Mouse (Mus musculus) stomach, postnatal 0 days (tissue): Measurements from ENCODE around the gene Psg23. TPM values are rescaled to one million over a fixed set of nuclear protein-coding genes. Genes with fewer than 3 reads are reported as not detected.
"Not testable (repeated sequence)": the region's sequence is repeated elsewhere in the genome, so short reads cannot be mapped to it uniquely, and the experiment has no call there.

Experiments used
- ATAC-seq: fragments of 200-750 bp; cut with Nextera tagmentation; 2 replicates; pipeline ENCODE4 v1.8.0; 2017; ENCODE audit not compliant: low FRiP score, low TSS enrichment
- DNase-seq: peaks from one replicate; pipeline ENCODE4 v3.0.0-alpha.2; 2016; ENCODE audit warnings: low spot score
- H3K27ac ChIP-seq: fragments of 300-500 bp; sonication (generic); replicated peaks from 2 replicates; pipeline ENCODE4 v1.5.1; 2014; ENCODE audit warnings: mild to moderate bottlenecking, control low read depth
- H3K27me3 ChIP-seq: fragments of 300-500 bp; sonication (generic); 2 replicates; pipeline ENCODE4 v1.6.1; 2014; ENCODE audit warnings: low read length; ENCODE audit not compliant: control insufficient read depth, insufficient read depth
- H3K36me3 ChIP-seq: fragments of 300-500 bp; sonication (generic); 2 replicates; pipeline ENCODE4 v1.6.1; 2014; ENCODE audit warnings: low read length, mixed read lengths; ENCODE audit not compliant: control insufficient read depth, insufficient read depth
- H3K4me1 ChIP-seq: fragments of 300-500 bp; sonication (generic); replicated peaks from 2 replicates; pipeline ENCODE4 v1.6.1; 2014; ENCODE audit warnings: antibody characterized with exemption; ENCODE audit not compliant: control insufficient read depth, insufficient read depth
- H3K4me2 ChIP-seq: fragments of 300-500 bp; sonication (generic); replicated peaks from 2 replicates; pipeline ENCODE4 v1.6.1; 2014; ENCODE audit warnings: low read depth, mild to moderate bottlenecking, control low read depth, moderate library complexity
- H3K4me3 ChIP-seq: fragments of 300-500 bp; sonication (generic); 2 replicates; pipeline ENCODE4 v1.5.1; 2014; ENCODE audit warnings: low read depth, low read length, control low read depth
- H3K9ac ChIP-seq: fragments of 300-500 bp; sonication (generic); 2 replicates; pipeline ENCODE4 v1.6.1; 2014; ENCODE audit warnings: mild to moderate bottlenecking, low read length, control low read depth, mixed read lengths
- H3K9me3 ChIP-seq: fragments of 300-500 bp; sonication (generic); 2 replicates; pipeline ENCODE4 v1.6.1; 2016; ENCODE audit warnings: low read length; ENCODE audit not compliant: control insufficient read depth
- CTCF ChIP-seq: IDR thresholded peaks from 2 replicates; pipeline ENCODE4 v1.5.1; 2016; ENCODE audit warnings: antibody characterized with exemption, low read depth, mild to moderate bottlenecking, moderate library complexity
- EP300 ChIP-seq: optimal IDR thresholded peaks from 2 replicates; pipeline ENCODE3; 2016; ENCODE audit warnings: antibody characterized with exemption
- WGBS: fragments of 180-500 bp; shearing (Covaris S2); extraction: QIAGEN DNeasy Blood & Tissue Kit; methylation state at CpG from one replicate; pipeline ENCODE4 v1.1.7; 2014; 5-methylcytosine and 5-hydroxymethylcytosine counted together
- polyA plus RNA-seq: library from polyadenylated mRNA; unstranded; fragments of >200 nt; fragmentation: Nextera tagmentation; extraction: Ambion mirVana; gene quantifications from 2 replicates; pipeline ENCODE4 v1.2.1, GENCODE M21; 2015

Gene Psg23
- not detected in 2 replicates for polyA plus RNA-seq

GRCm38 (mm10) chr7:18616401-18616800 is at the start of gene Psg23:
Gene Psg23, minus strand, starts transcription at chr7:18616501.
- not testable (repeated sequence) for H3K27ac ChIP-seq, H3K4me2 ChIP-seq, H3K4me3 ChIP-seq, H3K9me3 ChIP-seq, DNase-seq, H3K9ac ChIP-seq, H3K27me3 ChIP-seq, H3K4me1 ChIP-seq, H3K36me3 ChIP-seq, ATAC-seq
- 33% methylated on average over 1 of the region's 2 CpGs for WGBS

GRCm38 (mm10) chr7:18656625-18657024 is 40.3 kb upstream of the Psg23 start, which contains the start of gene Psg21:
Gene Psg21, minus strand, starts transcription at chr7:18656725.
- H3K4me3 ChIP-seq, H3K9me3 ChIP-seq, H3K27me3 ChIP-seq, H3K27ac ChIP-seq, H3K4me2 ChIP-seq, DNase-seq, H3K36me3 ChIP-seq, ATAC-seq, H3K9ac ChIP-seq, H3K4me1 ChIP-seq: not testable (repeated sequence)
- WGBS: 20% methylated on average over 1 of the region's 2 CpGs

- H3K27me3 ChIP-seq, H3K9ac ChIP-seq, DNase-seq, H3K4me3 ChIP-seq, ATAC-seq, H3K9me3 ChIP-seq, H3K4me2 ChIP-seq, H3K36me3 ChIP-seq, H3K27ac ChIP-seq, H3K4me1 ChIP-seq: not testable (repeated sequence)
- WGBS: 70% methylated on average over 8 of the region's 8 CpGs
Measured at GRCm38 (mm10) chr7:18626921-18627320, 10.6 kb upstream of the Psg23 start.

- H3K27me3 ChIP-seq: no peaks in the 10 kb centered on the region
- H3K9me3 ChIP-seq: no peaks in the 10 kb centered on the region
- no peak for DNase-seq
- H3K27ac ChIP-seq: no peak within 1 kb of the TSS
- ATAC-seq: no peak
- H3K4me3 ChIP-seq: no peak within 1 kb of the TSS
- H3K9ac ChIP-seq: no peak within 1 kb of the TSS
- 82% methylated on average over 3 of the region's 3 CpGs for whole genome bisulfite sequencing
- H3K4me1 ChIP-seq: no peaks in the 10 kb centered on the region
- no peak within 1 kb of the TSS for H3K4me2 ChIP-seq
- no peak for TF ChIP-seq EP300
- TF ChIP-seq CTCF: no peak
- H3K36me3 ChIP-seq: no peaks in the 10 kb centered on the region
Measured at GRCm38 (mm10) chr7:18567205-18567604, 49.1 kb downstream of the Psg23 start, which contains the start of gene Psg27. Gene Psg27, minus strand, starts transcription at chr7:18567305.

- Histone ChIP-seq H3K4me3 (no peak overlapping the region), H3K27ac (no peak overlapping the region), H3K27me3 (no peaks in the 10 kb centered on the region), H3K4me2 (no peak overlapping the region), H3K4me1 (no peaks in the 10 kb centered on the region), H3K36me3 (no peaks in the 10 kb centered on the region), H3K9ac (no peak overlapping the region), H3K9me3 (no peaks in the 10 kb centered on the region)
- DNase-seq (no peak), ATAC-seq (no peak)
- TF ChIP-seq CTCF (no peak), EP300 (no peak)
Measured at GRCm38 (mm10) chr7:18559850-18560249, 56.5 kb downstream of the Psg23 start.

Other genes starting within 250 kb of the Psg23 start
- not detected in 2 replicates for gene Psg28, start 184.5 kb downstream of the Psg23 start, polyA plus RNA-seq
- gene Psg26, start 132.3 kb downstream of the Psg23 start, polyA plus RNA-seq: not detected in 2 replicates
- gene Psg25, start 84.2 kb downstream of the Psg23 start, polyA plus RNA-seq: not detected in 2 replicates
- not detected in 2 replicates for gene Psg27, start 49.2 kb downstream of the Psg23 start, polyA plus RNA-seq
- gene Psg21, start 40.2 kb upstream of the Psg23 start, polyA plus RNA-seq: not detected in 2 replicates
- not detected in 2 replicates for gene Psg20, start 69.7 kb upstream of the Psg23 start, polyA plus RNA-seq
- not detected in 2 replicates for gene Psg22, start 101.6 kb upstream of the Psg23 start, polyA plus RNA-seq
- not detected in 2 replicates for gene Psg19, start 182.0 kb upstream of the Psg23 start, polyA plus RNA-seq
- 0.06 and 0.08 TPM in 2 replicates for gene Psg17, start 205.1 kb upstream of the Psg23 start, polyA plus RNA-seq
- 1.3 and 1.4 TPM in 2 replicates for gene Mill2, start 223.5 kb upstream of the Psg23 start, polyA plus RNA-seq